Mouse (Mus musculus) embryonic facial prominence, embryonic 12.5 days (tissue): ENCODE measurements around the gene Rnf20. TPM values are rescaled to one million over a fixed set of nuclear protein-coding genes. Genes with fewer than 3 reads are reported as not detected.
"Not testable (repeated sequence)": the region's sequence is repeated elsewhere in the genome, so short reads cannot be mapped to it uniquely, and the experiment has no call there.

ENCODE experiments used
- ATAC-seq: fragments of 200-750 bp; cut with Nextera tagmentation; 2 replicates; pipeline ENCODE4 v1.8.0; 2017; ENCODE audit not compliant: insufficient number of reproducible peaks, insufficient read depth, low FRiP score, low TSS enrichment
- H3K27ac ChIP-seq: fragments of 300-500 bp; sonication (generic); 2 replicates; pipeline ENCODE4 v1.5.1; 2016; ENCODE audit warnings: mild to moderate bottlenecking
- H3K27me3 ChIP-seq: fragments of 300-500 bp; sonication (generic); 2 replicates; pipeline ENCODE4 v1.6.1; 2016; ENCODE audit warnings: mild to moderate bottlenecking, moderate library complexity
- H3K36me3 ChIP-seq: fragments of 300-500 bp; sonication (generic); 2 replicates; pipeline ENCODE4 v1.6.1; 2016; ENCODE audit warnings: mild to moderate bottlenecking
- H3K4me1 ChIP-seq: fragments of 300-500 bp; sonication (generic); 2 replicates; pipeline ENCODE4 v1.6.1; 2016
- H3K4me2 ChIP-seq: fragments of 300-500 bp; sonication (generic); replicated peaks from 2 replicates; pipeline ENCODE4 v1.6.1; 2016; ENCODE audit warnings: mild to moderate bottlenecking, moderate library complexity
- H3K4me3 ChIP-seq: fragments of 300-500 bp; sonication (generic); 2 replicates; pipeline ENCODE4 v1.5.1; 2016; ENCODE audit warnings: mild to moderate bottlenecking
- H3K9ac ChIP-seq: fragments of 300-500 bp; sonication (generic); 2 replicates; pipeline ENCODE4 v1.6.1; 2016; ENCODE audit warnings: mild to moderate bottlenecking, moderate library complexity
- H3K9me3 ChIP-seq: fragments of 300-500 bp; sonication (generic); 2 replicates; pipeline ENCODE4 v1.6.1; 2016; ENCODE audit warnings: mild to moderate bottlenecking, moderate library complexity
- WGBS: fragments of 180-500 bp; shearing (Covaris S2); methylation state at CpG from one replicate; pipeline ENCODE4 v1.1.7; 2016; 5-methylcytosine and 5-hydroxymethylcytosine counted together
- polyA plus RNA-seq: library from polyadenylated mRNA; unstranded; fragments of >200 nt; fragmentation: Nextera tagmentation; extraction: Ambion mirVana; gene quantifications from 2 replicates; pipeline ENCODE4 v1.2.1, GENCODE M21; 2016

Gene Rnf20
- polyA plus RNA-seq, 1 experiment from 2014 or later, result 56.3 TPM

DNA sequence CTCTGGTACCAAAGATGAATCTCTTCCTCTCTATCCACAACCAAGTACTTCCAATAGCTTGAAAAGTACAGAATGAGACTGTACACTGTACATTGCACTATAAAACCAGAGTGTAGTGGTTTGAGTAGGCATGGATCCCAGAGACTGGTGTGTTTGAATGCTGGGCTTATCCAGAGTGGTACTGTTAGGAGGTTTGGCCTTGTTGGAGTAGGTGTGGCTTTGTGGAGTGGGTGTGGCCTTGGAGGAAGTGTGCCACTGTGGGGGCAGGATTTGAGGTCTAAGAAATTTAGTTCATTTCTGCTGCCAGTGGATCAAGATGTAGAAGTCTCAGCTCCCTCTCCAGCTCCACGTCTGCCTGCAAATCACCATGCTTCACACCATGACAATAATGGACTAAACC is 26.3 kb upstream of the Rnf20 start:
- WGBS, result 92% methylated on average over 1 of the region's 1 CpGs
- H3K36me3 ChIP-seq, result no peaks in the 10 kb centered on the region
- H3K4me3 ChIP-seq, result no peak overlapping the region
- no peaks in the 10 kb centered on the region for H3K27me3 ChIP-seq
- H3K9me3 ChIP-seq, result no peaks in the 10 kb centered on the region
- no peak overlapping the region for H3K27ac ChIP-seq
- ATAC-seq, result no peak
- no peak overlapping the region for H3K4me2 ChIP-seq
- no peaks in the 10 kb centered on the region for H3K4me1 ChIP-seq
- H3K9ac ChIP-seq, result no peak overlapping the region

DNA sequence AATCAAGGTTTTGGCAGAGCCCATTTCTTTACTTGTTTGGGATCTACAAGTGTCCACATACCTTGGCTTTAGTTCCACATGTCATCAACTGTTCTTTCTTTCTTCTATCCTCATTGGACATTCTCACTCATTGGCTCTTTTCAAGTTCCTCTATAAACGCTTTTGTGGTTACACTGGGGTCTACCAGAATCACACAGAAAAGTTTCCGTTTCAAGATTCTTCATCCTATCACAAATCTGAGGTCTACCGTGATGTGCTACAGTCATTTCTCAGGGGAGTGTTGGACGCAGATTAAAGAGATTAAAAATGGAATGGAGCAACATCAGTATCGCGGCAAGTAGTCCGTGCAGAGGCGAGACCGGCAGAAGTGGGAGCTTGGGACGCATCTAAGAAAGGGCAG is 14.9 kb upstream of the Rnf20 start:
- Histone ChIP-seq H3K9ac (no peak overlapping the region), H3K4me3 (no peak overlapping the region), H3K27me3 (no peaks in the 10 kb centered on the region), H3K4me2 (no peak overlapping the region), H3K9me3 (no peaks in the 10 kb centered on the region), H3K4me1 (no peaks in the 10 kb centered on the region), H3K27ac (no peak overlapping the region), H3K36me3 (no peaks in the 10 kb centered on the region)
- WGBS, result 92% methylated on average over 10 of the region's 10 CpGs
- no peak for ATAC-seq

GRCm38 (mm10) chr4:49619861-49620260 is 11.9 kb upstream of the Rnf20 start:
- H3K27ac ChIP-seq, H3K9ac ChIP-seq, H3K27me3 ChIP-seq, H3K4me2 ChIP-seq, H3K9me3 ChIP-seq, ATAC-seq, H3K4me1 ChIP-seq, H3K4me3 ChIP-seq, H3K36me3 ChIP-seq: not testable (repeated sequence)
- 90% methylated on average over 7 of the region's 7 CpGs for WGBS

DNA sequence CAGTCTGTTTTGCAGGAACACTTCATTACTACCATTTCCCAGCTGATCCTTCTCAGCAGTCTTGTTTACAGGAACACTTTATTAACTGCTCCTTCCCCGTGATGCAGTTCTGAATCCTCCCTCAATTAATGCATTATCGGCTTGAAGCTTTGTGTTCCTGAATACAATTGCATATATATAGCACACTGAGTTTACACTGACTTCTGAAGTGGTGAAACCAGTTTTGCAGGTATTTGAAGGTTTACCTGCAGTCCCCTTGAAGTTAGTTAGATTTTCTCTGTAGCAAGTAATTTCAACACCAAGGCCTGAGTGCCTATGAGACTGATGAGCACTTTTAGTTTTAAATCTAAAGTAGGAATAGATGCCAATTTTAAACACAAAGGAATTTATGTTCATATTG is 9.5 kb upstream of the Rnf20 start:
- Histone ChIP-seq H3K4me3 (no peak overlapping the region), H3K4me2 (no peak overlapping the region), H3K9ac (no peak overlapping the region), H3K36me3 (no peaks in the 10 kb centered on the region), H3K27me3 (no peaks in the 10 kb centered on the region), H3K27ac (no peak overlapping the region), H3K9me3 (no peaks in the 10 kb centered on the region), H3K4me1 (no peaks in the 10 kb centered on the region)
- 72% methylated on average over 2 of the region's 2 CpGs for WGBS
- ATAC-seq, result no peak

DNA sequence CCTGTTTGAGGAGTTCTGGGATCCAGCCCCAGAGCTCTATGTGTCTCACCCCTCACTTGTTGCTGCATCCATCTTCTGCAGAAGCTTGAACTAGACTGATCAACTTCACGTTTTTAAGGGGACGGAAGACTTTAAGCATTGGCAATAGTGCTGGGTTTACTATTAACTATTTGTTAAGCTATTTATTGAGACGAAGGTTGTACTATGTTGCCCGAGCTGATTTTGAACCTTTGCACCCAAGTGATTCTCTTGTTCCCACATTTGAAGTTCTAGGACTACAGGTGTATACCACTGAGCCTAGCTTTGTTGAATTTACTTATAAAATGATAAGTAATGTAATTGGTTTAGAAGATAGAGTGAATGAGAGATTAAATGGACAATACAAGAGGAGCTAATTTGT is 7.9 kb upstream of the Rnf20 start:
- H3K9me3 ChIP-seq, result no peaks in the 10 kb centered on the region
- no peaks in the 10 kb centered on the region for H3K4me1 ChIP-seq
- no peak for ATAC-seq
- H3K27ac ChIP-seq, result no peak overlapping the region
- no peaks in the 10 kb centered on the region for H3K27me3 ChIP-seq
- H3K9ac ChIP-seq, result no peak overlapping the region
- no peaks in the 10 kb centered on the region for H3K36me3 ChIP-seq
- 87% methylated on average over 4 of the region's 4 CpGs for WGBS
- H3K4me2 ChIP-seq, result no peak overlapping the region
- no peak overlapping the region for H3K4me3 ChIP-seq

GRCm38 (mm10) chr4:49624969-49625368 is 6.8 kb upstream of the Rnf20 start:
- H3K27me3 ChIP-seq, H3K9me3 ChIP-seq, H3K4me3 ChIP-seq, H3K4me1 ChIP-seq, H3K9ac ChIP-seq, H3K27ac ChIP-seq, H3K36me3 ChIP-seq, H3K4me2 ChIP-seq, ATAC-seq: not testable (repeated sequence)
- 93% methylated on average over 4 of the region's 4 CpGs for WGBS

DNA sequence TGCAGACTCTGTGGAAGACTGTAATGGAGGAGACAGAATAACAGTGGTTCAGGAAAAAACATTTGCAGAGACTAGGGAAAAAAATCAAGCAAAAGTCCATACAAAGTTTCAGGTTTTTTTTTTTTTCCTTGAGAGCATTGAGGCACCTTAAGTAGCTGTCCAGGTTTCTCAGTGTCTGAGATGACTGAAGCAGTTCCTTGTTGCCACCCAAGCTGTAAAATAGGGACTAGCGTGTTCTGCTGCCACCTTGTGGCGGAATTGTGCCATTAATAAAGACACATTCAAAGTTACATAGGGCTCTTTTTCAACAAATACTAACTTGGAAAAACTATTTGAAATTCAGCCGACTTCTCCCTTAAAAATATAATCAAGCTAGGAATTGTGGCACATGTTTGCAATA is 4.8 kb upstream of the Rnf20 start:
- no peaks in the 10 kb centered on the region for H3K9me3 ChIP-seq
- H3K27me3 ChIP-seq, result no peaks in the 10 kb centered on the region
- no peaks in the 10 kb centered on the region for H3K36me3 ChIP-seq
- no peak for ATAC-seq
- no peaks in the 10 kb centered on the region for H3K4me1 ChIP-seq
- H3K4me2 ChIP-seq, result no peak overlapping the region
- H3K4me3 ChIP-seq, result no peak overlapping the region
- WGBS, result 3% methylated on average over 3 of the region's 3 CpGs
- no peak overlapping the region for H3K27ac ChIP-seq
- no peak overlapping the region for H3K9ac ChIP-seq

DNA sequence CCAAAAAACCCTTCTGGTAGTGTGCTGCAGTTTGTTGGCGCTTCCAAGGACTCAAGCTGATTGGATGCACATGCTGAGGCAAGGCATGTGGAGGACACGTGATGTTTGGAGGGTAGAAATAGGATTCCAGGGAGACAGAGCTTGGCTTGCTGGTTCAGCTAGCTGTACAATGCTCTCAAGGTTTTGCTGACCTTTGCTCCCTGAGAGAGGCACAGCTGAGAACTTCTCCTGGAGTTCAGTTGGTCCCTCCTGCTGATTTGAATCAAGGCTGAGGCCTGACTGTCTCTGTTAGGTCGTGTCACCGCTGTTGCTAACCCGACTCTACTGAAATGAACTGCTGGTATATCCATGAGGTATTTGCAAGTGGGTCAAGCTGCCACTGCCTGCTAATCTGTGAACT is 2.9 kb upstream of the Rnf20 start:
- H3K4me2 ChIP-seq, result no peak overlapping the region
- no peak for ATAC-seq
- H3K27me3 ChIP-seq, result no peaks in the 10 kb centered on the region
- H3K27ac ChIP-seq, result no peak overlapping the region
- H3K9ac ChIP-seq, result no peak overlapping the region
- H3K4me3 ChIP-seq, result no peak overlapping the region
- H3K9me3 ChIP-seq, result no peaks in the 10 kb centered on the region
- H3K36me3 ChIP-seq, result 0 out of 2 replicates have a peak, but pooled peaks cover 3% of the 10 kb centered on the region
- H3K4me1 ChIP-seq, result 0 out of 2 replicates have a peak, but pooled peaks cover 6% of the 10 kb centered on the region
- WGBS, result 73% methylated on average over 5 of the region's 5 CpGs

- H3K27me3 ChIP-seq, result no peaks in the 10 kb centered on the region
- no peaks in the 10 kb centered on the region for H3K9me3 ChIP-seq
- H3K27ac ChIP-seq, result peak overlapping the region; percentile 91
- H3K4me1 ChIP-seq, result 0 out of 2 replicates have a peak, but pooled peaks cover 6% of the 10 kb centered on the region
- ATAC-seq, result peak; percentile 74; the same call in 1 of the 2 replicates
- WGBS, result 1% methylated on average over 30 of the region's 30 CpGs
- H3K36me3 ChIP-seq, result peaks cover 25% of the 10 kb centered on the region
- peak overlapping the region; percentile 54 for H3K4me2 ChIP-seq
- H3K4me3 ChIP-seq, result peak overlapping the region; percentile 84
- H3K9ac ChIP-seq, result peak overlapping the region; percentile 84
Observed at GRCm38 (mm10) chr4:49632139-49632481, 304 bp downstream of the Rnf20 start.

DNA sequence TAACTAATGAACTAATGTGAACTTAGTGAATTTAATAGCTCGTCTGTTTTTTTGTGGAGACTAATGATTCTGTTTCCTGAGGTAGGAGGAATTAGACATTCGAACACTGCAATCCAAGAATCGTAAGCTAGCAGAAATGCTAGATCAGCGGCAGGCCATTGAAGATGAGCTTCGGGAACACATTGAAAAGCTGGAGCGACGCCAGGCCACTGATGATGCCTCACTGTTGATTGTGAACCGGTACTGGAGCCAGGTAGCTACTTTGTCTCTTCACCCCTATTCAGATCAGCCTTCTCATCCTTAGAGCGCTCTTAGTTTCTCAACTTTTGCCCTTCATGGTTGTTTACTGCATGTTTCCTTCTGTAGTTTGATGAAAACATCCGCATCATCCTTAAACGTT is 6.0 kb downstream of the Rnf20 start:
- WGBS, result 93% methylated on average over 11 of the region's 11 CpGs
- Histone ChIP-seq H3K9me3 (no peaks in the 10 kb centered on the region), H3K27me3 (no peaks in the 10 kb centered on the region), H3K27ac (no peak overlapping the region), H3K36me3 (peaks cover 51% of the 10 kb centered on the region), H3K4me3 (no peak overlapping the region), H3K4me2 (no peak overlapping the region), H3K4me1 (0 out of 2 replicates have a peak, but pooled peaks cover 6% of the 10 kb centered on the region), H3K9ac (no peak overlapping the region)
- no peak for ATAC-seq

GRCm38 (mm10) chr4:49639913-49640312 is 8.1 kb downstream of the Rnf20 start:
- no peak overlapping the region for H3K4me2 ChIP-seq
- H3K4me1 ChIP-seq, result no peaks in the 10 kb centered on the region
- H3K36me3 ChIP-seq, result peaks cover 60% of the 10 kb centered on the region
- no peak overlapping the region for H3K9ac ChIP-seq
- H3K27me3 ChIP-seq, result no peaks in the 10 kb centered on the region
- WGBS, result 79% methylated on average over 2 of the region's 2 CpGs
- no peak overlapping the region for H3K27ac ChIP-seq
- H3K9me3 ChIP-seq, result no peaks in the 10 kb centered on the region
- H3K4me3 ChIP-seq, result no peak overlapping the region
- ATAC-seq, result no peak

DNA sequence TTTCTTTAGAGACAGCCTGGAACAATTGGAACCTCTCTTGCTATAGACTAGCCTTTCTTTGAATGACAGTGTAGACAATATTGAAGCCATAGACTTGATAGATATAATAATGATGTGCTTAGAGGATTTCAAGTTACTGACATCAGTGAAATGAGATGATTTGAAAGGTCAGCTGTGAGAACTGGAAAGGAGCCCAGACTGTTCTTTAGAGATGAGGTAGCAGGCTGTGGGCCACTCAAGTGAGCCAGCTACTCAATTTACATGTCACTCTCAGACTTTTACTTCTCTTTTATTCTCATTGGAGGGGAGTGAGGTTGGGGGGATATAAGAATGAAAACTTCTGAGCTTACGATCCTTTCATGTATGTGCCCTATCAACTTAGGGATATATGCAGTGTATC is 27.6 kb downstream of the Rnf20 start:
- Histone ChIP-seq H3K36me3 (peaks cover 45% of the 10 kb centered on the region), H3K4me2 (no peak overlapping the region), H3K27ac (no peak overlapping the region), H3K4me3 (no peak overlapping the region), H3K27me3 (no peaks in the 10 kb centered on the region), H3K4me1 (no peaks in the 10 kb centered on the region), H3K9me3 (no peaks in the 10 kb centered on the region), H3K9ac (no peak overlapping the region)
- ATAC-seq, result no peak
- 96% methylated on average over 1 of the region's 1 CpGs for WGBS

DNA sequence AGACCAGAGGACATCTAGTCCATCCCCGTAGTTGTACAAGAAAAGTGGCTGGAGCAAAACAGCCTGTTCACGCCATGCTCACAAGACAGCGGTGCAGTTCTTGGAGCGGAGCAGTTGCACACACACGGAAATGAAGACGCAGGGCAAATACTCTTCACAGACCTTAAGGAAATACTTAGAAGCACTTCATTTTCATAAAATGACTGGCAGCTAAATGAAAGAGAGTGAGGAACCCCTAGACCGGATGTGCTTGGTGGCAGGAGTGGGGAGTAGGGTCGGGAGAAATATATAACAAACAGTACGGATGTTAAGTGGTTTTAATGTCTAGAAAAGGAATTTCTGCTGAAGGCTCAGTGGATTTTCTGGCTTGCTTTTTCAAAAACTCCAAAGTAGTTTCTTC is 29.9 kb downstream of the Rnf20 start:
- no peaks in the 10 kb centered on the region for H3K9me3 ChIP-seq
- H3K4me3 ChIP-seq, result no peak overlapping the region
- no peak overlapping the region for H3K9ac ChIP-seq
- WGBS, result 95% methylated on average over 9 of the region's 9 CpGs
- H3K4me2 ChIP-seq, result no peak overlapping the region
- no peaks in the 10 kb centered on the region for H3K27me3 ChIP-seq
- H3K4me1 ChIP-seq, result no peaks in the 10 kb centered on the region
- no peak for ATAC-seq
- H3K27ac ChIP-seq, result no peak overlapping the region
- peaks cover 28% of the 10 kb centered on the region for H3K36me3 ChIP-seq
